Mouse (Mus musculus): ENCODE results near the gene Rdh13.

Gene Rdh13

GRCm38 (mm10) chr7:4445216-4445791, at the start of gene Rdh13:
Rdh13 (minus strand) TSS chr7:4445649.
- peak; percentile 44 to 67 for DNase-seq (ENCODE audit: low spot score in 2 of 2)

GRCm38 (mm10) chr7:4493991-4494390, 48.5 kb upstream of the Rdh13 start:
- no peak for DNase-seq (ENCODE audit: low spot score in 2 of 2)

- no peak for DNase-seq (ENCODE audit: low spot score in 2 of 2)
Measured at GRCm38 (mm10) chr7:4492284-4493224, 47.1 kb upstream of the Rdh13 start.

GRCm38 (mm10) chr7:4491308-4491707, 45.9 kb upstream of the Rdh13 start:
- no peak for DNase-seq (ENCODE audit: low spot score in 2 of 2)

- no peak for DNase-seq (ENCODE audit: low spot score in 2 of 2)
Measured at GRCm38 (mm10) chr7:4482281-4482680, 36.8 kb upstream of the Rdh13 start.

GRCm38 (mm10) chr7:4479674-4480073, 34.2 kb upstream of the Rdh13 start:
- DNase-seq (ENCODE audit: low spot score in 2 of 2): no peak

GRCm38 (mm10) chr7:4478796-4479291, 33.4 kb upstream of the Rdh13 start:
- no peak for DNase-seq (ENCODE audit: low spot score in 2 of 2)

GRCm38 (mm10) chr7:4478021-4478795, 32.8 kb upstream of the Rdh13 start:
- no peak for DNase-seq (ENCODE audit: low spot score in 2 of 2)

- DNase-seq (ENCODE audit: low spot score in 2 of 2): no peak
Measured at GRCm38 (mm10) chr7:4473940-4474339, 28.5 kb upstream of the Rdh13 start.

- DNase-seq (ENCODE audit: low spot score in 2 of 2): peak in 1 of 2 experiments; percentile 24
Measured at GRCm38 (mm10) chr7:4471179-4471555, 25.7 kb upstream of the Rdh13 start.

GRCm38 (mm10) chr7:4470275-4471178, 25.1 kb upstream of the Rdh13 start:
- no peak for DNase-seq (ENCODE audit: low spot score in 2 of 2)

- no peak for DNase-seq (ENCODE audit: low spot score in 2 of 2)
Measured at GRCm38 (mm10) chr7:4467801-4468200, 22.4 kb upstream of the Rdh13 start.

- DNase-seq (ENCODE audit: low spot score in 2 of 2): no peak
Measured at GRCm38 (mm10) chr7:4464194-4464824, 18.9 kb upstream of the Rdh13 start.

GRCm38 (mm10) chr7:4460576-4461434, 15.4 kb upstream of the Rdh13 start, which contains the start of gene Eps8l1:
Eps8l1 (plus strand) TSS chr7:4460674.
- no peak for DNase-seq (ENCODE audit: low spot score in 2 of 2)

- no peak for DNase-seq (ENCODE audit: low spot score in 2 of 2)
Measured at GRCm38 (mm10) chr7:4452644-4453043, 7.2 kb upstream of the Rdh13 start.

GRCm38 (mm10) chr7:4449211-4449610, 3.8 kb upstream of the Rdh13 start:
- DNase-seq (ENCODE audit: low spot score in 2 of 2): no peak

GRCm38 (mm10) chr7:4448439-4448838, 3.0 kb upstream of the Rdh13 start:
- DNase-seq (ENCODE audit: low spot score in 2 of 2): no peak

- no peak for DNase-seq (ENCODE audit: low spot score in 2 of 2)
Measured at GRCm38 (mm10) chr7:4447138-4447537, 1.7 kb upstream of the Rdh13 start.

- no peak for DNase-seq (ENCODE audit: low spot score in 2 of 2)
Measured at GRCm38 (mm10) chr7:4440549-4440948, 4.9 kb downstream of the Rdh13 start.

- no peak for DNase-seq (ENCODE audit: low spot score in 2 of 2)
Measured at GRCm38 (mm10) chr7:4437721-4438120, 7.7 kb downstream of the Rdh13 start.
